Mouse (Mus musculus) embryo, embryonic 9.5 days (tissue): ENCODE measurements around the gene Acsbg1.
A peak's percentile ranks its signal among the peaks of the same experiment; 100 is the strongest.
"Not testable (repeated sequence)": the region's sequence is repeated elsewhere in the genome, so short reads cannot be mapped to it uniquely, and the experiment has no call there.

Source experiments
- DNase-seq: peaks from one replicate; pipeline ENCODE4 v3.0.0-alpha.2; 2017; ENCODE audit errors: extremely low spot score

Gene Acsbg1

DNA sequence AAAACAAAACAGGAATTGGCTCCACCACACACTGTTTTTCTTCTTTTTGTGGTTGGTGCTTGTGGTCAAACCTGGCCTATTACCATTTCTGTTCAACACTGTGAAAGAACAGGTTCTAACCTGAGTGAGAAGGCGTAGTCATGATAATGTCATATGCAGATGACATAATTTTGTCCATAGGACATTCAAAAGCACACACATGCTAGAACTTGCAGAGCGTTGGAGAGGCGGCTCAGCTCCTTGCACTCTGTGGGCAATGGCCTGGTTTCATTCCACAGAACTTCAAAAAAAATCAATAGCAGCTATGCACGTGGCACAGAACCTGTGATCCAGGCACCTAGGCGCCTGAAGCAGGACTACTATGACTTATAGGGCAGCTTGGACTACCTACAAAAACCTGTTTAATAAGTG is 48.9 kb downstream of the Acsbg1 start:
- DNase-seq, result no peak

DNA sequence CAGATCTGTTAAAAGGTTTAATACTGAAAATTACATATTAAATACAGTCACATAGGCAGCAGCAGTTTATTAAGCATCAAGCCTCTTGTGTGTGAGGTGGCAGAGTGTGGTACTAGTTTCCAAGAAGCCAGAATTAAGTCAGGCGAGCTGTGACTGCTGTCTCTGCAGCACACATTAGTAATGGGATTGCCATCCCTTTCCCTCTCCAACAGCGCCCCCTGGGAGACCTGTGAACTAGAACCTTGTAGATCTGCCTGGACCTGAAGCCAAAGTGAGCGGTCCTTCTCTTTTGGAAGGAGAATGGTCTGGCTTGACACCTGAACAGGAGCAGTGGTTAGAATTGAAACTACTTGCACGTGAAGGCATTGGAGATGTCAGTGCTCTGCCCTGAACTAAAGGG is 56.8 kb downstream of the Acsbg1 start:
- DNase-seq, result peak; percentile 48

DNA sequence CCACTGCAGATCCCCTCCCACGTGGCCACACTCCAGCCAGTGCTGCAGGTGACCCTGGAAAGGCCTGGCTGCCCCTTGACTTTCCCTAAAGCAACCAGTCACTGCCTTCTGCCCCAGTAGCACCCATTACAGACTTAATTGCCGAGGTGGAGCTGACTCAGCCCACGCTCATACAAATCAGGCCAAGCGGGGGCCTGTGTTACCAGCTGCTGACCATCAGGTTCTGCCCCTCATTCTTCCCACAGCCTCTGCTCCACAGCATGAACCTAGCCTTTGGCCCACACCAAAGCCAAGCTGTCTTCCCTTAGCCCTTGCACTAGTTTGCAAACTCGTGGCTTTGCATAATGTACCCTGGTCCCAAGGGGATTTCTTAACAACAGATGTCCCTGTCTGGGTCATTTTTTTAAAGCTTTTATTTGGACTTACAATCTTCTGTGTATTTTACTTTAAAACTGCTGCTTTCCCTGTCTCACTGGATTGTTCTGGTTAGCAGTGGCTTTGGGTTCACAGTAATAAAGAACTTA is 57.5 kb downstream of the Acsbg1 start:
- DNase-seq, result no peak

DNA sequence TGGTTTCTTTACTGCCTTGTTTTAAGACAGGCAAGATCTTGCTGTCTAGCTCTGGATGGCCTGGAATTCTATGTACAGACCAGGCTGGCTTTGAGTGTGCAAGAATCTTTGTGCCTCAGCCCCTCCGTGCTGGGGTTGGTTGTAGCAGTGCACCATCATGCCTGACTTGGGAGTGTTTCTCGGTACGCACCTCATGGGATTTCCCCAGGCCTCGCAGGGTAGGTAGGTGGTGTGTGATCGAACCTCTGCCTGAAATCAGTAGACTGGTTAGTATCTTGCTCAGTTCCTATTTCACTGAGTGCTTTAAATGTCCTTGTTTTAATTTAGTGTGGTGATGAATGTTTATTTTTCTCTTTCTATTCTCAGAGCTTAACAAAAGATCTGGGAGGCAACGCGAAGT is 58.8 kb downstream of the Acsbg1 start:
- no peak for DNase-seq

DNA sequence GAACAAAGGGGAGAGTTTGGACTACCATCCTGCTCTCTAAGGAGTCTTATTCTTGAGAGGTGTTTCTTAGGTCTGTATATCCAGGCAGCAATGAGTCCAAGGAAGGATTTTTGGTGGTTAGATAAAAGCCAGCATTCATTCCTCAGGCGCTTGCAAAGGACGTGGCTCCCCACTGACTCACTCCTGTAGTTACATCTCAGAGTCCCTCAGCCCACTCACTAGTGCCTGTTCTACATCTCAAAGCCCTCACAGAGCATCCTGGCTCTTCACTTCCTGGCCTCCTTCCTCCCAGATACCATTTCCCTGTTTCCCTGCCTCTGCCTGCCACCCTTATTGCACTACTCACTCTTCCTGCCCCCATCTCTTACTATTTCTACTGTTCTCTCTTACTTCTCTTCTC is 59.3 kb downstream of the Acsbg1 start:
- no peak for DNase-seq

DNA sequence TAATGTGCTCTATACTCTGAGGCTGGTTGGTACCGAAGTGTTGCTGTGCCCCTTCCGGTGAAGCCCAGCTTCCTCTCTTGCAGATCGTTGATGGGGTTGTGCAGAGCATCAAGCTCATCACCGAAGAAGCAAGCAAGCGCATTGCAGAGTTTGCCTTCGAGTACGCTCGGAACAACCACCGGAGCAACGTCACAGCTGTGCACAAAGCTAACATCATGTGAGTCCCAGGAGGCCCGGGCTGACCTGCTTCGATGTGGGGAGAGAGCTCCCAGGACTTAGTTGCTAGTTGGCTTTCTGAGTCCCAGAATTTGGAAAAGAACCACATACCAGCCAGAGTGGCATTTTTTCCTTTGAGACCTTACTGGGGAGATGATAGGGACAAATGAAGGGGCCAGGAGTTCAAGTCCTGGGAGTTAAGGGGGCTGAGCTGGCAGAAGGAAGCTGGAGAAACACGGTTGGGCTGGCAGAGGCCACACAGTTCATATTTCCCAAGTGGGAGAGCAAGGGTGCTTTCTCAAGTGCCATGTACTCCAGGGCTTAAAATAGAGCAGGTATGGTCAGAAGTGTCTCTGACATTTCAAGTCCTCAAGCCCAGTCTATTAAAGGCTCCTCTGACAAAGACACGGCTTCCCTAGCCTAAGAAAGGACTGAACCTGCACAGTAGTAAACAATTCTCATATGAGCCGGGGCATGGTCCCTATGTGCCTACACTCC is 64.8 kb downstream of the Acsbg1 start:
- no peak for DNase-seq

DNA sequence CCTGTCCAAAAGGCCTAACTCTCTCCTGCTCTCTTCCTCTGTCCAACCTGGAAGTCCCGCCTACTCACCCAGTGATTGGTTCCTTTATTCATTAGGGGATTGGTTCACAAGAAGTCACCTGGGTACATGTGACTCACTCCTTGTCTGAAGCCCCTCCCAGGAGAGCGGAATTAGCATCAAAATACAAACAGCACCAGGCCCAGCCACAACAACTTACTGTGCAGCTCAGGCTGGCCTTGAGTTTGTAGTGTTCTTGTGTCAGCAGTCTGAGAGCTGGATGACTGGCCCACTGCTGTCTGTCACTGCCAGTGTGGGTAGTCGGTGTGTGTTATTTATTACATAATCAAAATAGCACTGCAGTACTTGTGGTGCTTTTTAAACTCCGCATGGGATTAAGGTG is 68.0 kb downstream of the Acsbg1 start:
- DNase-seq, result not testable (repeated sequence)

DNA sequence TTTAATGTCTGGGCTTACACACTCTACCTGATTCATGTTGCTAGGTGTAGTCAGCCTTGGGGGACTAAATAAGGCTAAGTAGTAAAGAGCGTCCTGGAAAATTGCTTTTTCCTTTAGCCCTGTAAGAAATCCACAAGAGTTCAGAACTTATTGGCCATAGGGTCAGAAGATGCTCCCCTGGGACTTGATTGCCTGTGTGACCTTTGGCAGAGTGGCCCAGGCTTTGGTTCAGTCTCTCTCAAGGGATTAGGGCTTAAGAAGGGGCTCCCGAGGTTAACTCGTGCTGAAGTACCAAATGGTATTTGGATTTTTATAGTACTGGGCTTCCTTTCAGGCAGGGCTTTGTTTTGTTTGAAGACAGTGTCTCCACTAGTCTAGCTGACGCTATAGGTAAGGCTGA is 73.8 kb downstream of the Acsbg1 start:
- DNase-seq, result no peak

DNA sequence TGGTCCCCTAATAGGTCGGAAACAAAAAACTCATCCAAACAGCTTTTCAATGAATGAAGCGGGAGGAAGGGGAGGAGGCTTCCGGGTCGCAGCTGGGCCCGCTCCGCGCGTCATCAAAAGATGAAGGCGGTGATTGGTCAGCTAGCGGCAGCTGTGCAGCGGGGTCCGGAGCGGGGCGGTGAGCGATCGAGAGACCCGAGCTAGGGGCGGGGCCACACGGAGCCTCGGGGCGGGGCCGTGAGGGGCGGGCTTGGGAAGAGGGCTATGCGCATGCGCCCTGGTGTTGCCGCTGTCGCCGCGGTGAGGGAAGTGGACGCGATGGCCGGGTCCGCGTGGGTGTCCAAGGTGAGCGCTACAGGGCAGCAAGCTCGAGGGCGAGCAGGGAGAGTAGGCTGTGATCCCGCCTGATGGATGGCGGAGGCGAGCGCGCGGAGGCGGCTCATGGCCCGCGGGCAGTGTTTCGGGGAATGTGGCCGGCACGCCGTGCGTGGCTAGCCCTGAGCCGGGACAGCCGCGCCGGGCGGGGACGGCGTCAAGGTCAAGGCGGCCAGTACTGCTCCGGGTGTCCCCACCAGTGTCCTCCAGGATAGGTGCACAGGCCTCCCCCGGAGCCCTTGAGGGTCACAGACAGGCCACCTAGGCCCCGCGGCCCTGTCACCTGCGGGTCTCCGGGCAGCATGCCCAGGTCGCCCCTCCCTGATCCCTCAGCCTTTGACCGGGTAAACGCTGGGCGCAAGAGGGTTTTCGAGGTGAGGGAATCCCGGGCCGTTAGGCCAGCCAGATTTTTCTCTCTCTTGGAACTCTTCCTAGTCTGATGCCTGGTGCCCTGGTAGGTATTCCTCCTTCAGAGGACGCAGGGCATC is 75.2 kb downstream of the Acsbg1 start, which contains the start of gene Idh3a:
Gene Idh3a (plus strand): TSS at position 136 of the 863 bp plus-strand sequence.
- DNase-seq, result peak; percentile 99

DNA sequence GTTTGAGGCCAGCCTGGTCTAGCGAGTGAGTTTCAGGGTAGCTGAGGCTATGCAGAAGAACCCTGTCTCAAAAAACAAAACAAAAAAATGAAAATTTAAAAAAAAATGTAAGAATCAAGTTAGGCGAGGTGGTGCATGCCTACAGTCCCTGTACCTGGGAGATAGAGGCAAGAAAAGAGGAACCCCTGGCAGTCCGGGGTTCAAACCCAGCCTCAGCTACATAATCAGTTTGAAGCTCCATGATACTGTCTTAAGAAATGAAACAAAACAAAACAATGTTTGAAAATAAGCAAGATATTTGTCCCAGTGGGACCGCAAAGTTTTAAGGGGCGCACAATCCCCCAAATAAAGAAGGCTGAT is 75.9 kb downstream of the Acsbg1 start:
- no peak for DNase-seq

DNA sequence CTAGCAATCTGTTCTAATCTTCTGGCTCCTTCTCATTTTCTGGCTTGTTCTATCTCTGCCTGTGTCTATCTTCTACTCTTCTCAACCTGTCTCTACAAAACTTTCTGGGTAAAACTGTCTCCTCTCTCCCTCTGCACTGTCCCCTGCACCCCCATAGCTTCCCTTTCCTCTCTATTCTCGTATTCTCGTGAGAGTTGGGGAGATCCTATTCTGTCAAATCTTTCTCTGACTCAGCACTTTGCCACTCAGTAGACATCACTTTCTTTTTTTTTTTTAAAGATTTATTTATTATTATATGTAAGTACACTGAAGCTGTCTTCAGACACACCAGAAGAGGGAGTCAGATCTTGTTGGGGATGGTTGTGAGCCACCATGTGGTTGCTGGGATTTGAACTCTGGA is 77.5 kb downstream of the Acsbg1 start:
- not testable (repeated sequence) for DNase-seq

DNA sequence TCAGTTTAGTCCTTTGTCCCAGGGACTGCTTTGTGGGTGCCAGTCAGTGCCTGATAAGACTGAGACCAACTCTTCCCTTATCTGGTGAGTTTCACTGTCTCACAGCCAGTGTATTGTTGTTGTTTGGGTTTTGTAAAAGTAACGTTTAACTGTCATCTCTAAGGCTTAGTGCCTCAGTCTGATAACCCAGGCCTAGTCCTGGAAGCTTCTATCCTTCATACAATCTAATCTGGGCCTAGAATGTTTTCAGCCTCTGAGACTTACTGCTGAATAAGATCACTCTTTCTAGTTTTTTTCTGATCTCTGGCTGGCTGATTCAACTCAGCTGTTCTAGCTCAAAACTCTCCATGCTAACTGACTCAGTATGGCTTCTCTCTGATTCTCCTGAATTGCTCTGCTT is 78.0 kb downstream of the Acsbg1 start:
- no peak for DNase-seq

DNA sequence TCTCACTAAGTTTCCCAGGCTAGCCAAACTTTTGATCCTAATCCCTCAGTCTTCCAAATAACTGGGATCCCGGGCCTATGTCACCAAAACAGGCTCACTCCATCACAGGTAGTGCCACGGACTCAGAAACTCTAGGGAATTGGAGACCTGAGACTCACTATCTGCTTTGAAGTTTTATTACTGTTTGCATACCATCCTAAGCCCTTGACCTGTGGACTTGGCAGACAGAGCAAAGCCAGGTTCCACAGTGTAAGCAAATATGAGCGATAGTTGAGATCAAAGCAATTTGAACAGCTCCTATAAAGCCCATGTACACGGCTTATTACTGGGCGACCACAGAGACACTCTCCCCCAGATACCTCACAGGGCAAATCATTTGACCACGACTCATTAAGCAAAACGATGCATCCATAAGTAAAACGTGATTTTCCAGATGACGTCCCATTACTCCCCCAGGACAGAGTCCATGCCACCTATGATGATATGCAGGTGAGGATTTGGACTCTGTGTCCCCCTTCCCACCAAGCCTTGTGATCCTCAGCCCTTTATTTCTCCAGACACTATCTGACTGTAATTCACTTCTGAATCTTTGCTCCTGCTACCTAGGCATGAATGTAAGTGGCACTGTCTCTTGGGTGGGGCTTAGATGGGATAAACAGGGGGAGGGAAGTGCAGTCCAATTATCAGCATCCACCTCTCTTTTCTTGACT is 90.4 kb downstream of the Acsbg1 start:
- DNase-seq, result no peak

DNA sequence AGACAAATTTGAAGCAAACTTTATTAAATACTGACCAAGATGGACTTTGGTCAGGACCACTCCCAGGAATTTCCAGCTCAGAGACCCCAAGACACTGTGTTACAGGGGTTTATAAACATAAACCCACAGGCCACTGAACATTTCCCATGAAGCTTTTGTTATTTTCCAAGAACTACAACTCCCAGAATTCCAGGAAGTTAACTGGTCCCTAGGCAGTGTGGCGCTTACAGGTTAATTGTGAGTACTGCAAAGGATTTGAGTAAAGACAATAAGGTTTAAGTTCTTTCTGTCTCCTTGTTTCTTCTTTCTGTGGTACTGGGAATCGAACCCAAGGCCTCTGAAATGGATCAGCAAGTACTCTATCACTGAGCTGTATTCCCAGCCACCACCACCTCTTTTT is 92.9 kb downstream of the Acsbg1 start:
- no peak for DNase-seq

DNA sequence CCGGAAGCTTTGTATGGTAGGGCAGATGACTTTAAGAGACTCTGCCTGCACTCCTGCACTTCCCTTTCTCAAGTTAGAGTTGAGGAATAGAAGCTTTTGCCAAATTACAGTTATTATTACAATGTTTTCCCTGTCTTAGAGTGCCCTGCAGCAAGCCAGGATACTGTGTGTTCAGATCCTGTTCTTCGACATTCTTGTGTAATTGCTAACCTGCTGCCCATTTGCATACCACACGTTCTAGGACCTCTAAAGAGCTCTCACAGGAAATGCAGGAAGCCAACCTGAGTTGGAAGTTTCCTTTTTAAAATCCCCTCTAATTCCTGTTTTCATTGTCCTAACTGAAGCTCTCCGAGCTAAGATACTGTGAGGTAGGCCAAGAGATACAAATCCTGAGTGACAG is 94.7 kb downstream of the Acsbg1 start:
- no peak for DNase-seq

DNA sequence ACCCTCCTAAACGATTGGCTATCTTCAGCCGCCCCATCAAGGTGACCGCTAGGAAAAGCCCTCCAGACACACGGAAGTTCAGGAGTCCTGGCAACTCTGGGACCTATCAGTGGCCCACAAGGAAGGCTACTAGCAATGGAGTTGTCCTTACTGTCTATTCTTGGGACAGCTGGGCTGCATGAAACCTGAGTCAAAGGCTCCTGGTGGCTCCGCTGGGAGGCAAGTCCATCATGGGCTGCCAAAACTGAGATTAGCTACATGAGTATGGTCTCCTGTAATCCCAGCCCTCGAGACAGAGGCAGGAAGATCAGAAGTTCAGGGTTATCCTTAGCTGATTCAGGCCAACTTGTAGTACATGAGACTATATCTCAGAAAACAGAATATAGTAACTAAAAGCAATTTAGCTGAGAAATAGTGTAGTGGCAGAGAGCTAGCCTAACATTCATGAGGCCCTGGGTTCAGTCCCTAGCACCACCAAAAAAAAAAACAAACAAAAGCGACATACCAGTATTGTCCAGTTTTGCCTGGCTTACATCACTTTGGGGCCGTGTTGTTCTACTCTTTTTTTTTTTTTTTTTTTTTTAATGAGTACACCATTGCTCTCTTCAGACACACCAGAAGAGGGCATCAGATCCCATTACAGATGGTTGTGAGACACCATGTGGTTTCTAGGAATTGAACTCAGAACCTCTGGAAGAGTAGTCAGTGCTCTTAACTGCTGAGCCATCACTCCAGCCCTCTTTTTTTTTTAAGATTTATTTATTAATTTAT is 100.7 kb downstream of the Acsbg1 start:
- no peak for DNase-seq

DNA sequence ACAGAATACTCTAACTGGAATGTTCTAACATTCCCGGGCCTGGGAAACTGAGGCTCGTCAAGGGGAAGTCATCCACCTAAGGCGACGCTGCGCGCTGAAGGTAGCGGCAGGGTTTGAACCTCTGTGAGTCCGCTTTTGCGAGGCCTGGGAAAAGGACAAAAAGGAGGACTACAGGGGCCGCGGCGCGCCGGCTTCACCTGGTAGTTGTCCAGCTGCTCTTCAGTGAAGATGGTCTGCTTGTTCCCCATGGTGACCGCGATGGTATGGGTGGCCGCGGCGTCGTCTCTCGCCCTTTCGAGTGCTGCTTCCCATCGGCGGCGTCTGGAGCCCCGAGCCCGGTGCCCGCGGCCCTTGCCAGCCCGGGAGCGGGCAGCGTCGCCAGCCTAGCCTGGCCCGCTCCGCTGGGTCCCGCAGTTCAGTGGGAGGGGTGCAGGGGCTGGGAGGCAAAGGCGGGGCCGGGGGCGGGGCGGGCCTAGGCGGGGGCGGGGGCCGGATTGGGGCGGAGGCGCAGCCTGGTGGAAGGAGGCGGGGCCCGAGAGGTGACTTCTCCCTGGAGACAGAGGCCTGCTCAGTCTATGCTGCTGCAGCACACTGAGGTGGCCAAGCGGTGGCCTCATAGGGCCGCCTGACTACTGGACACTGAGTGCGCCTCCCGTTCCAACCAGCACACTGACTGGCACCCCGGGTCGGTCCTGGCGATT is 101.7 kb downstream of the Acsbg1 start, which contains the start of gene Cib2:
Gene Cib2 (minus strand): TSS at position 448 of the 701 bp plus-strand sequence.
- peak; percentile 93 for DNase-seq

DNA sequence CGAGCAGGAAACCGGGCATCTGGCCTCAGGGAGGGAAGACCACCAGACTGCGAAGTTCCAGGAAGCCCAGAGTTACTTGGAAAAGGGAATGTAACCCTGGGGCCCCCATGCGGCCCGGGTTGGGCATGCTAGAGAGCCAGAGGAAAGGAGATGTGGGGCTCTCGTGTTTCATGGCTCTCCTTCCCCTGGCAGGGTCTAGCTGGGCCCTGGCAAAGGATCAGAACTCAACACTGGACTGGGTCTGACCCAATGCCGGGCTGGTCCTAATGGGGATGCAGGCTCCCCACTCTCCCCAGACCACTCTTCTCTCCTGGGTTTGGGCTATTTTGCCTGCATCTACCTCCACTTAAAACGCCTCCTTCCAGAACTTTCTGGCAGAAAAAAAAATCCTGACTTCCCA is 102.9 kb downstream of the Acsbg1 start:
- no peak for DNase-seq

DNA sequence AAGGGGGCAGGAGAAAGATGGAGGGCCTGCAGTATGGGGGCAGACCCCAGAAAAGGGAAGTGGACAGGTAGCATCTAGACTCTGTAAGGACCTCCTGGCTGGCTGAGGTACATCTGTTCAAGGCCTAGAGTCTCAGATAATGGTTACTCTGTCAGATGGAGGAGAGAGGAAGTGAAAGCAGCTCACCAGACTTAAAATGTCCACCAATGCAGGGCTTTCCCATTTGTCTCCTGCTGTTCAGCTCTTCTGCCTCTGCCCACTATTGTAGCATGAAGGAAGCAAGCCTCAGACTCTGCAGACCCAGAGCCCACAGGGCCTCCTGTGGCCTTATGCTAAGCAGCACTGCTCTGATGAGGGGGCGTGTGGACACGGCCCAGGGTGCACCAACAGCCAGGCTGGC is 106.6 kb downstream of the Acsbg1 start:
- DNase-seq, result no peak
